Comparison of ENCODE assay signal across 14 mouse cellular contexts in the genomic region with DNA sequence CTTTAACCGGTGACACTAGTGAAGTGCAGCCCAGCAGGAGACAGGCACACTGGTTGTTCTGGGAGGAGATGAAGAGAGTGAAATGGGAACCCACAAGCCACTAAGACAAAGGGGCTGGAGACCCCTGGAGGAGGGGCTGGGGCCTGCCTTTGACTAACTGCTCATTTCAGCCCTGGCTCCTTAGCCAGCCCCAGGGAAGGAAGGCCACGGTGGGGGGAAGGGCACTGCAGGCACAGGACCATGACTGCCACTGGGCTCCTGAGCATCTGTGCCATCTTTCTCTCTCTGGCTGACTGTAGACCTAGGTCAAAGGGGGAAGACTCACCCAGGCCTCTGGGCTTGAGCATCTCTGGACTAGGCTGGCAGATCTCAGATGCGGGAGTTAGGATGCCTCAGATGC. TPM values are rescaled to one million over a fixed set of nuclear protein-coding genes. Genes with fewer than 3 reads are reported as not detected.
DNase-seq lines count a peak whose midpoint lies in the region; ATAC-seq and TF ChIP-seq lines count a peak whose summit lies in the region.
"Had no signal": no experiment of that assay in that cellular context is flagged by ENCODE, and none has a peak within 500 bp of the region (broad histone marks: within the 10 kb centered on the region; RNA-seq: fewer than 3 reads in every experiment).

No protein-coding gene starts in this region.

- no peaks in the 10 kb centered on the region for H3K27me3 ChIP-seq in kidney, embryonic 14.5 days (ENCODE audit: control insufficient read depth, insufficient read depth, low read length)
- no peaks in the 10 kb centered on the region for H3K27me3 ChIP-seq in forebrain, embryonic 13.5 days
- no peaks in the 10 kb centered on the region for H3K27me3 ChIP-seq in limb, embryonic 10.5 days (ENCODE audit: low read depth, poor library complexity, severe bottlenecking)
- no peaks in the 10 kb centered on the region for H3K27me3 ChIP-seq in midbrain, postnatal 0 days (ENCODE audit: insufficient read depth, low read length)
- H3K27me3 ChIP-seq in liver, postnatal 0 days (ENCODE audit: insufficient read depth, low read length) = no peaks in the 10 kb centered on the region
- H3K27me3 ChIP-seq: liver, embryonic 13.5 days had no signal

- no peak for TF ChIP-seq EP300 in liver, postnatal 0 days (IDR thresholded peaks at IDR 0.05; ENCODE audit: low read depth)

- H3K9ac ChIP-seq in kidney, embryonic 14.5 days (ENCODE audit: low read depth, low read length) = no peak overlapping the region
- no peak overlapping the region for H3K9ac ChIP-seq in forebrain, embryonic 13.5 days
- H3K9ac ChIP-seq in midbrain, postnatal 0 days (replicated peaks; ENCODE audit: low read length, poor library complexity, severe bottlenecking) = no peak overlapping the region
- no peak overlapping the region for H3K9ac ChIP-seq in liver, postnatal 0 days (replicated peaks)
- H3K9ac ChIP-seq: liver, embryonic 13.5 days had no signal

- 36% methylated on average over 3 of the region's 3 CpGs for WGBS in kidney, embryonic 14.5 days
- WGBS in forebrain, embryonic 13.5 days = 24% methylated on average over 3 of the region's 3 CpGs
- WGBS in limb, embryonic 10.5 days = 39% methylated on average over 3 of the region's 3 CpGs
- 24% methylated on average over 2 of the region's 3 CpGs for WGBS in midbrain, postnatal 0 days
- 68% methylated on average over 2 of the region's 3 CpGs for WGBS in liver, postnatal 0 days (ENCODE audit: insufficient replicate concordance)

- DNase-seq in kidney, postnatal 10 days = no peak
- DNase-seq in limb, embryonic 10.5 days (ENCODE audit: low spot score) = no peak
- DNase-seq in midbrain, postnatal 0 days (ENCODE audit: low spot score) = peak; percentile 38
- DNase-seq in liver, postnatal 0 days = no peak
- no peak for DNase-seq in thymus, postnatal 10 days (ENCODE audit: low spot score in 2 of 2)
- DNase-seq in Muller cell, postnatal 12 days (ENCODE audit: inconsistent ontology term) = no peak
- DNase-seq: cerebellum, postnatal 14 days; gastrocnemius, postnatal 10 days; liver, embryonic 13.5 days; right cerebral cortex, postnatal 14 days had no signal

- no peaks in the 10 kb centered on the region for H3K9me3 ChIP-seq in kidney, embryonic 14.5 days (ENCODE audit: control insufficient read depth, low read length)
- H3K9me3 ChIP-seq in forebrain, embryonic 13.5 days (replicated peaks) = no peaks in the 10 kb centered on the region
- H3K9me3 ChIP-seq in limb, embryonic 10.5 days (replicated peaks) = no peaks in the 10 kb centered on the region
- H3K9me3 ChIP-seq in midbrain, postnatal 0 days (ENCODE audit: low read length) = no peaks in the 10 kb centered on the region
- no peaks in the 10 kb centered on the region for H3K9me3 ChIP-seq in liver, postnatal 0 days (ENCODE audit: low read length)
- H3K9me3 ChIP-seq: liver, embryonic 13.5 days had no signal

- TF ChIP-seq CTCF in midbrain, postnatal 0 days (IDR thresholded peaks at IDR 0.05) = no peak
- no peak for TF ChIP-seq CTCF in liver, postnatal 0 days (IDR thresholded peaks at IDR 0.05; ENCODE audit: low read depth)

- peaks cover 39% of the 10 kb centered on the region for H3K36me3 ChIP-seq in kidney, embryonic 14.5 days (ENCODE audit: control insufficient read depth, insufficient read depth, low read length)
- H3K36me3 ChIP-seq in forebrain, embryonic 13.5 days (ENCODE audit: poor library complexity, severe bottlenecking) = peaks cover 34% of the 10 kb centered on the region
- H3K36me3 ChIP-seq in limb, embryonic 10.5 days = peaks cover 92% of the 10 kb centered on the region
- H3K36me3 ChIP-seq in midbrain, postnatal 0 days (ENCODE audit: insufficient read depth, low read length) = peaks cover 12% of the 10 kb centered on the region
- no peaks in the 10 kb centered on the region for H3K36me3 ChIP-seq in liver, postnatal 0 days (replicated peaks; ENCODE audit: insufficient read depth, low read length)

- H3K4me3 ChIP-seq in kidney, embryonic 14.5 days (ENCODE audit: low read length) = no peak overlapping the region
- no peak overlapping the region for H3K4me3 ChIP-seq in forebrain, embryonic 13.5 days
- H3K4me3 ChIP-seq in limb, embryonic 10.5 days = no peak overlapping the region
- H3K4me3 ChIP-seq in midbrain, postnatal 0 days (ENCODE audit: low read depth, low read length) = no peak overlapping the region
- no peak overlapping the region for H3K4me3 ChIP-seq in liver, postnatal 0 days (ENCODE audit: low read depth, low read length)
- H3K4me3 ChIP-seq: erythroblast, embryonic 14.5 days; liver, embryonic 13.5 days had no signal

- ATAC-seq in kidney, embryonic 14.5 days (ENCODE audit: low FRiP score, low TSS enrichment) = peak; percentile 41; the same call in 1 of the 2 replicates
- no peak for ATAC-seq in forebrain, embryonic 13.5 days
- no peak for ATAC-seq in midbrain, postnatal 0 days (ENCODE audit: low FRiP score)
- ATAC-seq in liver, postnatal 0 days = no peak
- ATAC-seq: intestine, postnatal 0 days had no signal

- no peak overlapping the region for H3K4me2 ChIP-seq in kidney, embryonic 14.5 days (replicated peaks; ENCODE audit: low read depth, low read length)
- H3K4me2 ChIP-seq in forebrain, embryonic 13.5 days = peak overlapping the region; percentile 86; the same call in 1 of the 2 replicates
- H3K4me2 ChIP-seq in midbrain, postnatal 0 days (ENCODE audit: low read depth, low read length, poor library complexity, severe bottlenecking) = peak overlapping the region; percentile 24; the same call in 1 of the 2 replicates
- no peak overlapping the region for H3K4me2 ChIP-seq in liver, postnatal 0 days (ENCODE audit: low read depth, low read length)
- H3K4me2 ChIP-seq: liver, embryonic 13.5 days had no signal

- H3K27ac ChIP-seq in kidney, embryonic 14.5 days (ENCODE audit: low read depth, low read length) = no peak overlapping the region
- 0 out of 2 replicates have a peak overlapping the region, but pooled peaks have one; percentile 7 for H3K27ac ChIP-seq in forebrain, embryonic 13.5 days
- peak overlapping the region; percentile 75 for H3K27ac ChIP-seq in limb, embryonic 10.5 days
- H3K27ac ChIP-seq in midbrain, postnatal 0 days (ENCODE audit: low read depth, low read length) = no peak overlapping the region
- no peak overlapping the region for H3K27ac ChIP-seq in liver, postnatal 0 days (ENCODE audit: low read depth)
- H3K27ac ChIP-seq: liver, embryonic 13.5 days had no signal

- H3K4me1 ChIP-seq in kidney, embryonic 14.5 days (ENCODE audit: control insufficient read depth, insufficient read depth, low read length) = peaks cover 41% of the 10 kb centered on the region
- peaks cover 84% of the 10 kb centered on the region for H3K4me1 ChIP-seq in forebrain, embryonic 13.5 days
- peaks cover 80% of the 10 kb centered on the region for H3K4me1 ChIP-seq in limb, embryonic 10.5 days
- peaks cover 35% of the 10 kb centered on the region for H3K4me1 ChIP-seq in midbrain, postnatal 0 days (ENCODE audit: insufficient read depth, low read length)
- H3K4me1 ChIP-seq in liver, postnatal 0 days (ENCODE audit: insufficient read depth) = no peaks in the 10 kb centered on the region
- H3K4me1 ChIP-seq: liver, embryonic 13.5 days had no signal

RNA-seq across cellular contexts. Expression of a gene that starts 10.5 kb away (rescaled TPM):
- 8.0 and 11.5 TPM in 2 replicates for polyA plus RNA-seq in kidney, embryonic 14.5 days (2014; fragmentation: Nextera tagmentation; extraction: Ambion mirVana)
- polyA plus RNA-seq in forebrain, embryonic 13.5 days (2015; fragmentation: Nextera tagmentation; extraction: Ambion mirVana) = 9.6 and 11.4 TPM in 2 replicates
- polyA plus RNA-seq in limb, embryonic 10.5 days (2016; fragmentation: Nextera tagmentation; extraction: Ambion mirVana) = 13.1 and 13.4 TPM in 2 replicates
- total RNA-seq in midbrain, postnatal 0 days (2014; rRNA removed) = 38.0 and 55.2 TPM in 2 replicates
- 7.5 and 9.7 TPM in 2 replicates for polyA plus RNA-seq in midbrain, postnatal 0 days (2015; fragmentation: Nextera tagmentation; extraction: Ambion mirVana)
- polyA plus RNA-seq in liver, postnatal 0 days (2015; fragmentation: Nextera tagmentation; extraction: Ambion mirVana) = 0.47 and 0.63 TPM in 2 replicates

Comparison
In these comparisons a context has a peak if more than half of its experiments do, and no peak if none do; other contexts are left out.
1. H3K27ac ChIP-seq: peak in forebrain, embryonic 13.5 days (single experiment) and limb, embryonic 10.5 days (single experiment); none in kidney, embryonic 14.5 days (single experiment), midbrain, postnatal 0 days (single experiment) and liver, postnatal 0 days (single experiment).
2. H3K4me2 ChIP-seq: peak in forebrain, embryonic 13.5 days (single experiment) and midbrain, postnatal 0 days (single experiment); none in kidney, embryonic 14.5 days (single experiment) and liver, postnatal 0 days (single experiment).